Mouse (Mus musculus) left cerebral cortex, postnatal 4 days (tissue): ENCODE measurements at regions not wholly inside any gene's neighbourhood (a gene's known extent, or its start where the extent isn't known, plus 50 kb on each side); places are given as distances from the start of the nearest gene placed in this dataset.
"Not testable (repeated sequence)": the region's sequence is repeated elsewhere in the genome, so short reads cannot be mapped to it uniquely, and the experiment has no call there.

Experiments used
- DNase-seq: peaks from one replicate; pipeline ENCODE4 v3.0.0-alpha.2; 2022
- intact Hi-C: fragments of 180-260 bp; cut with DNase I; formaldehyde crosslinking; loops from one replicate; pipeline ENCODE4 v1.15.1; 2025

DNA sequence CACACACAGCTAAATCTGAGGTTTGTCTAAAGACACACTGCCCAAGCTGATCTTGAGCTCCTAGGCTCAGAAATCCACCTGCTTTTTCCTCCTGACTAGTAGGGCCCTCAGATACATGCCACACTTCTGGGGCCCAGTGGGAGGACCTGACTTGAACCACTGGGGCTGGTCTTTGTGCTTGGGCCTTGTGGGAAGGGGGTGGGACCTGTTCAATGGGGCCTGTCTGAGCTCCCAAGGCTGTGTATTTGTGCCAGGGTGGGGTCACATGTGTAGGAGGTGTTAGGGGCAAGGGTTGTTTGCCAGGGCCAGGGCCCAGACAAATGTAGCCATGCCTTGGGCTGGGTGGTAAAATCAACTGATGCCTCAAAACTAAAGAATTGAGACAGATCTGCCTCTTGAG, 56.8 kb downstream of the Gm8765 start:
- DNase-seq, intact Hi-C loops: not testable (repeated sequence)

DNA sequence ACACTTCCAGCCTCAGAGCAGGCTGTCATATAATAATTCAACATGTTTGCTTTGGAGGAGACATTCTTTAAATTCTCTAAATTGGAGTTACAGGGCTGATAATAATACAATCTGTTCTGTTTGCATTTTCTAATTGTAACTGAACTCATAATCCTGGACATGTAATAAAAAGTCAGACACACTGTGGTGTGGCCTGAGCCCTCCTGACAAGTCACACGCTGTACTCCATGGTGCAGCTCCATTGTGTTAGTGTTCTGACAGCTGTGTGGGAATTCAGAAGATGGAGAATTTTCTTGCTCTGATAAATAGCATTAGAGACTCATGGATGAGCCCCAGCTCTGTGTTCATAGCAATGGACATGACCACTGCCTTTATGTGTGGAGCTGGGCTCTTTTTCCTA, 58.2 kb downstream of the Gm8765 start:
- intact Hi-C loops, DNase-seq: not testable (repeated sequence)

DNA sequence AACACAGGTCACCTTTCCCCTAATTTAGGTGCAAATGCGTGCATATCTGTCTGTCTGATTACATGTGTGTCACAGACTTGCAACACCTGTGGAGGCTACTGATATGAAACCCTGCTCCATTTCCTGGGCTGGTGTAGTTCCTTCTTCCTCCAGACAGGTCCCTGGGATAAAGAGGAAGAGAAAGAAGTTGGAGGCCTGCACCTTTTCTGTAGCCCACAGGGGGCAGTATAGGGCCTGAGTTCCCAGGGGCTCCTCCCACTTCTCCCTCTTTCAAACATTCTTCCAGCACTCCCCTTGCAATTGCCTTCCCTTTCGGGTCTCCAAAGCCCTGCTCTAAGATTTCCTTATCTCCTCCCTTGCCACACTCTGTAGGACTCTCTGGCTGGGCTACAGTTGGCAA, 66.5 kb downstream of the Gm8765 start:
- no peak for DNase-seq
- intact Hi-C loops = loop anchor here (10.0 kb wide), 1 partner anchor 440 kb away; no protein-coding TSS in a partner anchor

DNA sequence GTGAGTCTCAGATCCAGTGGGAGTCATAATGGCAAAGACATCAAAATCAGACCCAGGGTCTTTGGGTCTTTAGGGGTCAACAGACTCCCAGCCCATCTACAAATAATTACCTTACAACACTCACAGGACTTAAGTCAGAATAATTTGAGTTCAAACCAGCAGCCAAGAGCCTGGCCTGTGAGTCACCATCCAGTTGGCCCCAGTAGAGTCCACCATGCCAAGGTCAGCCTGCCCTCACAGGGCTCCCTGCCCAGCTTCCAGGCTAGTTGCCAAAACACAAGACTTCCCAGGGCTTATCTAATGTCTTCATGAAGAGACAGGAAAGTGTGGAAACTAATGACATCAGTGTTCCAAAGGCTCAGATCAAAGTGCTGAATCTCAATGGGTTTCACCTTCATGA, 81.9 kb downstream of the Gm8765 start:
- DNase-seq, intact Hi-C loops: not testable (repeated sequence)

DNA sequence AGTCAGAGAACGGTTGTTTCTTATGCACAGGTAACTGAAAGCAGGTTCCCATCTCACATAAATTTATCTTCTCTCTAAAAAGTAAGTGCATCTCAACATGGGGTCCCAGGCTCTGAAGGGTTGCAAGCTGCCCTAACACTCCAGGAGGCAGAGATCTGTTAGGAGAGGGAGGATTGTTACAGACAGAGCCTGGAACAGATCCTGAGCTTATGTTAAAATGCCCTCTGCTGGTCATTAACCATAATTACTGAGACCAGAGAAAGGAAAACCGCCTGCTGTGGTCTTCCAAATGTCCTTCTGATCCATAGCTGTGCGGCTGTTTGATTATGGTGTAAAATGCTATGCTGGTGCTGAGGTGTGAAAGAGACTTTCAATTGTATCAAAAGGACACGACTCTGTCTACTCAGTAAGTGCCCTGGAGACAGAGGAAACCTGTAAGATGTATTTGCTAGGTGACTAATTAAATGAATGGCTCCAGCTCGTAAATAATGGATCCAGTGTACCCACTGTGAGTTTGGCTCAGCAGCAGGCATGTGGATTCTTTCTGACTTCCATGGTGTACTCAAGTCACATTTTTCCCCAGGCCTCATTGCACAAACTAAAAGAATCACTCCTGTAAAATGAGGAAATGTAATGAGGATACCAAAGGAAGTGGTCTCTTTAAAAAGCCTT, 131.9 kb downstream of the Gm8765 start:
- DNase-seq, intact Hi-C loops: not testable (repeated sequence)
